Mouse (Mus musculus): ENCODE results near the gene Cstb. TPM values are rescaled to one million over a fixed set of nuclear protein-coding genes. Genes with fewer than 3 reads are reported as not detected.

Gene Cstb
- total RNA-seq (2015) = 48.9 and 56.0 TPM in 2 replicates
- 41.9 and 51.4 TPM in 2 replicates for total RNA-seq (2017)

- peak; percentile 88 for ATAC-seq (replicated peaks; ENCODE audit: poor library complexity)
Observed at GRCm38 (mm10) chr10:78425181-78426041, at the start of gene Cstb. Cstb (plus strand) TSS chr10:78425669.

GRCm38 (mm10) chr10:78378516-78378915 lies 47.0 kb upstream of the Cstb start:
- ATAC-seq (replicated peaks; ENCODE audit: poor library complexity) = peak; percentile 48

GRCm38 (mm10) chr10:78383567-78383966 lies 41.9 kb upstream of the Cstb start:
- no peak for ATAC-seq (replicated peaks; ENCODE audit: poor library complexity)

GRCm38 (mm10) chr10:78385520-78385919 lies 39.9 kb upstream of the Cstb start:
- no peak for ATAC-seq (replicated peaks; ENCODE audit: poor library complexity)

- ATAC-seq (replicated peaks; ENCODE audit: poor library complexity) = no peak
Observed at GRCm38 (mm10) chr10:78388216-78388980, 37.1 kb upstream of the Cstb start.

GRCm38 (mm10) chr10:78390982-78391470 lies 34.4 kb upstream of the Cstb start:
- no peak for ATAC-seq (replicated peaks; ENCODE audit: poor library complexity)

- peak; percentile 82 for ATAC-seq (replicated peaks; ENCODE audit: poor library complexity)
Observed at GRCm38 (mm10) chr10:78392072-78392471, 33.4 kb upstream of the Cstb start.

GRCm38 (mm10) chr10:78395377-78395776 lies 30.1 kb upstream of the Cstb start:
- no peak for ATAC-seq (replicated peaks; ENCODE audit: poor library complexity)

- ATAC-seq (replicated peaks; ENCODE audit: poor library complexity) = peak; percentile 75
Observed at GRCm38 (mm10) chr10:78395819-78396624, 29.4 kb upstream of the Cstb start.

GRCm38 (mm10) chr10:78396625-78396885 lies 28.9 kb upstream of the Cstb start:
- ATAC-seq (replicated peaks; ENCODE audit: poor library complexity) = no peak

- peak; percentile 82 for ATAC-seq (replicated peaks; ENCODE audit: poor library complexity)
Observed at GRCm38 (mm10) chr10:78399090-78399657, 26.3 kb upstream of the Cstb start.

GRCm38 (mm10) chr10:78401127-78401526 lies 24.3 kb upstream of the Cstb start:
- ATAC-seq (replicated peaks; ENCODE audit: poor library complexity) = no peak

GRCm38 (mm10) chr10:78402301-78402922 lies 23.1 kb upstream of the Cstb start:
- ATAC-seq (replicated peaks; ENCODE audit: poor library complexity) = no peak

- ATAC-seq (replicated peaks; ENCODE audit: poor library complexity) = peak; percentile 70
Observed at GRCm38 (mm10) chr10:78406152-78406551, 19.3 kb upstream of the Cstb start.

GRCm38 (mm10) chr10:78407132-78407531 lies 18.3 kb upstream of the Cstb start:
- 0 out of 2 replicates have a peak, but pooled peaks have one; percentile 18 for ATAC-seq (replicated peaks; ENCODE audit: poor library complexity)

- ATAC-seq (replicated peaks; ENCODE audit: poor library complexity) = no peak
Observed at GRCm38 (mm10) chr10:78409035-78409788, 16.3 kb upstream of the Cstb start.

- ATAC-seq (replicated peaks; ENCODE audit: poor library complexity) = no peak
Observed at GRCm38 (mm10) chr10:78411851-78412250, 13.6 kb upstream of the Cstb start.

GRCm38 (mm10) chr10:78412319-78413151 lies 12.9 kb upstream of the Cstb start, which contains the start of gene Rrp1:
Rrp1 (minus strand) TSS chr10:78413043.
- peak; percentile 99 for ATAC-seq (replicated peaks; ENCODE audit: poor library complexity)

- ATAC-seq (replicated peaks; ENCODE audit: poor library complexity) = peak; percentile 2; the same call in 1 of the 2 replicates
Observed at GRCm38 (mm10) chr10:78413152-78413520, 12.3 kb upstream of the Cstb start.
